Mouse (Mus musculus) spleen, postnatal 14 days (tissue): ENCODE measurements at regions not wholly inside any gene's neighbourhood (a gene's known extent, or its start where the extent isn't known, plus 50 kb on each side); places are given as distances from the start of the nearest gene placed in this dataset.
"Not testable (repeated sequence)": the region's sequence is repeated elsewhere in the genome, so short reads cannot be mapped to it uniquely, and the experiment has no call there.

ENCODE experiments used
- DNase-seq, 2 experiments: peaks; one replicate each; pipeline ENCODE4 v3.0.0; 2021 to 2022; ENCODE audit warnings: low spot score in 2 of 2

DNA sequence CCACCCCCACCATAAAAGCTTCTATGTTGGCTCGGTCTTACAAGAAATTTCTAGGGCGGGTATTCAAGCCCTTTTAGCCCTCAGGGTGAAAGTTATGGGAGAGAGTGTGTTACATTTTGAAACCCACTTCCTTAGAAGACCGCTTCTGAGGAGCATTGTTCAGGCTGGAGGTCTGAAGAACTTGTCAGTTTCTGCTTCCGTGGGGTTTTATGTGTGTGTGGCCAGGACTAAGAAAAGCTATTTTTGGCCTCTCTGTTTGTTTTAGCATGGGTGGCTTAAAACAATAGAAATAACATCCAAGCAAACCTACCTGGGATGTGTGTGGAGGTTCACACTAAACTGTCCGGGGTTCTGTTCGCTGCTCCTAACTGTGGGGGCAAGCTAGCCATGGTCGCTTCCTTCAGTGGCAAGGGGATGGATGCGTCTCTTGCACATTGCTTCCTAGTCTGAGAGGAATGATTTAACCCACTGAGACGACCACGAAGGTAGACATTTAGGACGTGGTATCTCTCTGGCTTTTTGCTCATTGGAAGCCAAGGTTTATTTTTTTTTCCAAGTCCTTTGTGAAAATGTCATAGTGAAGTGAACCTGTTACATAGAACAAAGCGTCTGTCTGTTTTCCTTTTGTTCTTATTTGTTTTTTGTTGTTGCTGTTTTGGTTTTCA is 298.4 kb downstream of the Vrk1 start:
- DNase-seq: no peak

DNA sequence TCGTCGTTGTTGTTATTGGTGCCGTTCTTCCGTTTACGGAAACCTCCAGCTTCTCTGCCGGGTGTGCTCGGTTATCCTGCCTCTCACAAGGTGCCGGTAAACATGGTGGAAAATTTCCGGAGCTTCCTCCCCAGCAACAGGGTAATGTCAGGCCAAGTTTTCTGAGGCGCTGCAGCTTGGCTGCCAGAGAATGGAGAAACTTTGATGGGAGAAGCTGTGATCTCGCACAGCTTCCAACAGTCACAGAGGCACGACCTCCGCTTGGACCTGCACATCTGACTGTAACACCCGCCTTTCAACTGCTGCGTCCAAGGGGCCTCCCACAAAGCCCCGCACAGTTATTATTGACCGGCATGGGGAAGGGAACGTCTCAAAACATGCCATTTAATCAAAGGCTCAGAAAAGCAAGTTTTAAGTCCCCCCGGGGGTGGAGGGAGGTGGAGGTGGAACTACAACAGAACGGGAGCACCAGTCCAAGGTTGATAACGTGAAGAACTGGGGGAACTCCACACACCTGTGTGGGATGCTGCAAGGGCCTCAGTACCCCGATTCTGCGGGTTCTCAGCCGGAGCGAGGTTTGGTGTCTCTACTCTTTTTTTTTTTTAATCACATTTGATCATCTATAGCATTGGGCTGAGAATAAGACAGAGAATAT is 299.1 kb downstream of the Vrk1 start:
- DNase-seq: no peak

DNA sequence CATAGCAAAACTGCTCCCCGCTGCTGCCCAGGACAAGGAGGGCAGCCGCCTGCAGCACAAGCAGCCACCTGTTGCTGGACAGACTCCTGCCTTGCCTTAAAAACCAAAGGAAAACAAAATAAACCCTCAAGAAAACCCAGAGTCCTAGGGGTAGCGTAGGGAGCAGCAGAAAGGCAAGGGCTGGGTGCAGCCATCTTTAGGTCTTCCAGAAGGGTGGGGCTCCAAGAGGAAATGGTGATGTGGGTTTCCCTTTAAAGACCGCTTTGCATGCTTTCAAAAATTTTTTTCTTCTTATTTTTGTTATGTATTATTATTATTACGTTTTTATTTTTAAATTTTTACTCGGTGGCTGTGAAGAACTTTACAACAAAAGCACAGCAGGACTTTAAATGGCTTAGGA is 300.1 kb downstream of the Vrk1 start:
- no peak for DNase-seq

DNA sequence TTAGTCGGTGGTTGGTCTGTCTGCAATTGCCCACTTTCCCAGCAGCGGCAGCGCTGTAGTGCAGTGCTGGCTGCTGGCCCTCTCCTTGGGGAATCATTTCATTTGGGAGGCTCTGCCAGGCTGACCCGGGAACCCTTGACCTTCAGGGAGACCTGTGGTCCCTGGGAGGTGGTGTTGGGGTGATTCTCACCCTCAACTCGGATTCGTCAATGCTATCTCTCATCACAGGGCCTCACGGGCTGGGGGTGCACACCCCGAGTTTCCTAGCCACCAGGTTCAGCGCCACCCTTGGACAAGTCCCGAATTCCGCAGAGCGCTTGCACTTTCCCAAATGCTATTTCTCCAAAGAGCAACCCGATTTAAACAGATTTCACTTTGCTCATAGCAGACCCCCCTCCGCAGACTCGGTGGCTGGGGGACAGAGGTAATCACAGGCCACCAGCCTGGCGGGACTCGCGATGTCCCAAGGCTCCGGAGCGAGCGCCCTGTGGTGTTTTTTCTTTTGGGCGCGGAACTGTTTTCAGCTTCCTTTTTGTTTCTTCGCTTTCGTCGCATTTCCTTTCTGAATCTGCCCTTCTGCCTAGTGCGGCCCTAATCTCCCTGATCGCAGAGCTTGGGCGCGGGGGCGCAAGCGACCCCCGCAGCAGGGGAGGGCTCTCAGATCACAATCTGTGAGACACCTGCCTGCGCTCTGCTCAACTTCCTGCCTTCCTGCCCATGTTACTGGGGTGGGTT is 300.7 kb downstream of the Vrk1 start:
- no peak for DNase-seq

DNA sequence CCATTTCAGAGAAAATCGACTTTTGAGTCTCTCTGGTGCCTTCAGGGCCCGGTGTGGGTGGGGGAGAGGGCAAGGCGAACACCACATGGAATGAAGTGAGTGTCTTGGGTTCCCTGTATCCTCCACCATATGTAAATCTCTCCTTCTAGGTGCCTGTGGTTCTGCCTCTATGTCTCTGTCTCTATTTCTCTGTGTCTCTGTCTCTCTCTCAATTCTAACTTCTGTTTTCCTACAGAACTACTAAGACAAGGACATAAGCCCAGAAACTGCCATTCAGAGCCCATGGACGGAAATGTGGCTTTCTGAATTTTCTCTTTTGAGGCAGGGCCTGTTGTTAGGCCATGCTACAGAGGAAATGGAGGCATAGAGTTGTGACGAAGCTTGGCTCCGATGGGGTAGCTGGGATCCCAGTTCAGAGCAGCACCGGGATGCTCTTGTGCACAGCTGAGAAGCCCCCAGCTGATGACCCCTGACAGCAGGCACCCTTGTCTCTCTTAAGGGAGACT is 301.3 kb downstream of the Vrk1 start:
- no peak for DNase-seq

DNA sequence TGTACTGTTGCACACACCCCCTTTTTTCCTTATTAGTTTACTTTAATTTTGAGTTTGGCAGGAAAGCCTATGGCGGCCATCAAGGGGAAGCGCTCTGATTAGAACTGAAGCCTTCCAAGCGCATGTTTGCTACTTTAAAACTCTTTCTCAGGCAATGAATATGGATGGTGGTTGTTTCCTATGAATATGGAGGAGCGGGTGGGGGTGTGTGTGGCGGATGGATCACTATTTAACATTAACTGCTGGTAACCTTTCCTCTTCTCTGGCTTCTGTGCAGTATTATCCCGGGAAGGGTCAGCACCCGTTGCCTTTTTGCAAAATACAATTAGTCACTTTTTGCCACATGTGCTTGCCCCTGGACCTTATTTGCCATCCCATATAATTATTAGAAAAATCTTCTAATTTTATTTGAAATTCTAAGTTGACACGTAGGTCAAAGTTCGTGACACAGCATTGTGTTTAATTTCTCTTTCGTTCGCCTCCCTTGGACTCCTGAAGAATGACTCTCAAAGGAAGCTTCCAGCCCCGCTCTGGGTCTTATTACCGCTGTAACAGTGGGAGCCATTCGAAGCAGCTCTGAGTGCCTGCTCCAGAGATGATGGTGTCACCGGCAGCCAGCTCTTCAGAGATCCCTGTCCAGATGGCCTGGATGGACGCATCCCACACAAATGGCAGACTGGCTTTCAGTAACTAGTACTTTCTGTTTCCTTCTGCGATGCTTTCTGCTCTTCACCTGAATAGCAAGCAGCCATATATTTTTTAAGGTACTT is 302.0 kb downstream of the Vrk1 start:
- no peak for DNase-seq

DNA sequence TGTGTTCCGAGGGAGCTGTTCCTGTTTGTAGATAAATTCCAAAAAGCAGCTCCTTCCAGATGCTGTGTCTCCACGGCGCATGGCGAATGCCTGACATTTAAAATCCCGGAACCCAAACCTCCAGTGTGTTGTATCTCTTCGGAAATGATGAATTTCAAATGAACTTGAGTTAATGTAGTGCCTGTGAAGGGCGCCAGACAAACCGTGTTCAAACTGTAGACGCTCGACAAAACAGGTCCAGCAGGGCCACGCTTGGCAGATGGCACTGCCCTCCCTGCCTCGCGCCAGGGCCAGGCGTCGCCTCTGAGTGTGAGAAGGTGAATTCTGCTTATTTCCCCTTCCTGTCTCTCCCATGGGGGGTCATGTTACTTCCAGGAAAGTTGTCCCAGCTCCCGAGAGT is 307.7 kb downstream of the Vrk1 start:
- DNase-seq: no peak

DNA sequence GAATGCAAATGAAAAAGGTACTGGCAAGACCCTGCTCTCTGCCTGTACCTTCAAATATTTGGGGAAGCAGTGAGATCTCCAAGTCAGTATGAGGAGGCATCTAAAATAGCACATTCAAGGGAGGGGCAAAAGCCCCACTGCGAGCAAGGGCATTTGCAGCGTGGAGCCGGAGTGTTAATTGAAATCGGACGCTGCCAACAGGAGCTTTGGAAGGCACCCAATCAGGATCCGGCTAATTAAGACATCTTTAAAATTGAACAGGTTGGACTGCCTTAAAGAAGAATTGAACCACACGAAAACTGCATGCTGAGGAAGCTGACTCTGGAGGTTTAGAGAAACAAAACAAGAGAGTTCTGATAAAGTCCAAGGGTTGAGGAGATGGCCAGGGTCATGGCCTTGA is 311.5 kb downstream of the Vrk1 start:
- DNase-seq: no peak

DNA sequence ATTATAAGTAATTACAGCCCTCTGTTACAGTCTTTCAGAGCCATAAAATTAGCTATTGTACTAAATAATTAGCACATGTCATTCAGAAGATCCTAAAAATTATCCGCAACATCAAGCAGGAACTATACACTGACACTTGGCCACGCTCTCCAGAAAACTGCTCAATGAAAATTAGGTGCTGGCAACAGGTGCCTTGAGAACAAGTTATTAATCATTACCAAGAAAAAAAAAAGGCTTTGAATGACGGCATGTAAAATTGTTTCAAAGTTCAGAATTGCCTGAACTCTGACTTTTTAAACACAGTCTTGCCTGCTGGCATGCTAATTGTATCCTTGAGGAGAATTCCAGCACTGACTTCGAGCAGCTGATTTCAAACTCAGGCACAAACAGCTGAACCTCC is 316.6 kb downstream of the Vrk1 start:
- no peak for DNase-seq

DNA sequence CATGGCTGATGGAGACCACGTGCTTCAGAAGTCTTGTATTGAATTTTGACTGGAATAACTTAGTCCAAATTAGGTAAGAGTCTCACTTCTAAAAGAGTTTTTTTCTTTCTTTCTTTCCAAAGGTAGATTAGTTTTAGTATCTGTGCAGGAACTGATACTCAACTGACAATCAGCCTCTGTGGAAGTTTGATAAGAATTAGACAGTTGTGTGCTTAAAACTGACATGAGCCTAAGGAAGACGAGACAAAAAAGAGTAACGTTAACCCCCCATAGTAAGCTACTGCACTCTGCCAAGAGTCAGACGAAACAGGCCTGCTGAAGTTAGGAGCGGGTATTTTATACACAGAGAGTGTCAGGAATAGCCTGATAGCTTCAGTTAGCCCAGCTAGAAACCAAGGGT is 317.3 kb downstream of the Vrk1 start:
- DNase-seq: no peak

DNA sequence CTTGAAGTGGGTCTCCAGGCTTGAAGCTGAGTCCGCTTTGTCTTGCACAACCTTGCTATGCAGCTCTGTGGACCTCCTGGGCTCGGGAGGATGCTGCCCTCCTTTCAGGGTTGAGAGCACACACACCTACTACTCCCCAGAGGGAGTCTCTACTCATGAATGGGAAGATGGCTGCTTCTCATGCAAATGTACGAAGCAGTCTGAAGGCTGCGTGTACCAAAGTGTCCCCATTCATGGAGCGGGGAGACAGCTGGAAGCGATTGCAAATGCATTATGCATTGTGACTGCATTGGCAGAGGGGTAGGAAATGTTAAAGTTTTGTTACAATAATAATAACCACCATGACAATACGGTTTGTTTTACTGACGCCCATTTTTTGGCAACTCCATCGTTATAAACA is 347.8 kb downstream of the Vrk1 start:
- no peak for DNase-seq

DNA sequence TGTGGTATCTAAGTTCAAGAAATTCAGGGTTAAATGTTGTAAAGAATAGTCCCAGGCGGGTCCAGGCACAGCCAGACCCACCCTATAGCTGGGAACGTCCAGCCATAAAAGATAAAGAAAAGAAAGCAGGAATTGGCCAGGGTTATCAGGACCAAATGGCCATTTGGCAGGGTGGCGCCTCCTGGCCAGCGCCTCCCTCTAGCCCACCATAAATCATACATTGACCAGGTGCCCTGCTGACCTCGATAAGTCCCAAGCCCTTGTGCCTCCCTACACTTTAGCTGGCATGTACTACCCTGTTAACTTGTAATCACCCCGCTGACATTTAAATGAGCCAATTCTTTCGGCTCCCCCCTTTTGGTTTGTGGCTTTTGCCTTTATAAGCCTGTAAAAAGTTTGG is 351.6 kb downstream of the Vrk1 start:
- not testable (repeated sequence) for DNase-seq

DNA sequence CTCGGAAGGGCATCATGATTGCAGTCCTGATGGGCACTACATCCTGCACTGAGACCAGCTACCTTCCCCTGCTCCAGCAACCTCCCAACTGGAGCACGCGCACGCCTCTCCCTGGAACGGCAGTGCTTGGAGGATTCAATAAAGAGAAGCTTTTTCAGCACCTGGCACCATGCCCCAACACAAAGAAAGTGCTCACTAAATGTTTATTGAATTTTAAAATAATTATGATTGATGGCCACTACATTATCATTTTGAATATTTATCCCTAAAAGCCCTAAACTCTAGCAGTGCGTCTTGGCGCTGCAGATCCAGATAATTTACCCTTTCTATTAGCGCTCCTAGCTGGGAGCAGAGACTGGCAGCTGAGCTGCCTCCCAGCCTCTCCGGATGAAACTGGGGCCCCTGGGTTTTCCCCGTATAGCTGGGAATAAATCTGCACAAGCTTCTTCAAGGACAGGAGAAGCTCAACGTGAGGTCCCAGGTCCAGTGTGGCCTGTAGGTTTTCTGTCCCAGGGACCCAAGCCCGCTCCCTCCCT is 364.9 kb downstream of the Vrk1 start:
- DNase-seq: no peak

DNA sequence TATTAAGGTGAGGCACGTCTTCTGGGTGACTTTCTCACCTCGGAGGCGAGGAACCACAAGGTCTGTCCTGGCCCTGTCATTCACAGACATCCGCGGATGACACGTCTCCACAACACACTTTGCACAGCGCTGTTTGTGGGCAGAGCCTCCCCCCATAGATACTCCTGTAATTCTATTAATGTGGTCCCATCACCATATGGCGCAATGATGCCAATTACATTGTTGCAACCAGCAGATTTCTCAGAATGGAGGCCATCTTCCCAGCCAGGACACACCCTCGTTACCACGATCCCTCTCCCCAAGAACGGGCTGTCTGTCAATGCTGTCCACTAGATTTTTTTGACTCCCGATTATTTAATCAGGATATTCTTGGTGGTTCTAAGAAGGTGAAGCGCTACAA is 365.9 kb downstream of the Vrk1 start:
- no peak for DNase-seq

DNA sequence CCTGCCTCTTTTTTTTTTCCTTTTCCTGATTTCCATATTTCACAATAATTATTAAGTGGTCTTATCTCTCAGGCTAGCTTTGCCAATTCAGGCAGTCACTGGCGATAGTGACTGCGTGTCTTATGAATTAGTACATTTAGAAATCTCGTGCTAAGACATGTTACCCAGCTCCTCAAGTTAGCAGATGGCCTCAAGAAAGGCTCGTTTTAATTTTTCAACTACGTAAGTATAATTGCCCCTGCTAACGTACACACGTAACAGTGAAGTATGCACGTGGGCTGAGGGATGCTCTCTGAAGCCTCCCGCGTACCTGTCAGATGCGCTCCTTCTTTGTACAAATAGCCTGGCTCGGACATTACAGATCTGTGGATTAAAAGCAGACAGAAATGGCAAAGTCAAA is 366.8 kb downstream of the Vrk1 start:
- no peak for DNase-seq

DNA sequence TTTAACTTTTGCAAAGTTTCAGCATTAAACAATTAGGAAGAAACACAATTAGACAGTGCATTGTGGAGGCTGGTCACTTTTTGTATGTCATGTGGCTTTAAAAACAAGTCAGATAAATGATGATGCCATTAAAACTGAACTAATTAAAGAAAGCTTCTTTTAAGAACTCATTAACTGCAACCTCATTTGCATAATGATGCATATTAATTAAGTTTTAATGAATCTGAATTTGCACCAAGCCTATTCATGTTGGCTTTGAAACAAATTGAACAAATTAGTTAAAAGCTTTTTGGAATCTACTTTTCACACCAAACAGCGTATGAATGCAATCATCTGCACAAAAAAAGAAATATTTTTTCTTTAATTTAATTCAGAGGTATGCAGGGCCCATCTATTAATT is 367.3 kb downstream of the Vrk1 start:
- no peak for DNase-seq

DNA sequence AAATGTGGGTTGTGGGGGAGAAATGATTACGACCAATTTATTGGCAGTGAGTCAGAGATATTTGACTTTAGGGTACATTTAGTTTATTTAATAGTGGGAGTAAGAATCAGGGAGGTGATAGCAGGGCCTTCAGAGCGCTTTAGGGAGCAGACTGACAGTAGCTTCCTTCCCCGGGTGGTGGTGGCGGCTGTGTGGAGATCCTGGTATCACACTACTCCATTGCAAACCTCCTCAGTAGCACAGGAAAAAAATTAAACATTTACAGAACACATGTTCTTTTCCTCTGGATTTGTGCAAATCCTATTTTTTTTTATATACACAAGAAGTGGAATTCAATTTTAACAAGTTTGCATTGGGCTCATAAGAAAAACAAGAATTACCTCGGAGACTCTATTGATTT is 367.7 kb downstream of the Vrk1 start:
- DNase-seq: no peak

DNA sequence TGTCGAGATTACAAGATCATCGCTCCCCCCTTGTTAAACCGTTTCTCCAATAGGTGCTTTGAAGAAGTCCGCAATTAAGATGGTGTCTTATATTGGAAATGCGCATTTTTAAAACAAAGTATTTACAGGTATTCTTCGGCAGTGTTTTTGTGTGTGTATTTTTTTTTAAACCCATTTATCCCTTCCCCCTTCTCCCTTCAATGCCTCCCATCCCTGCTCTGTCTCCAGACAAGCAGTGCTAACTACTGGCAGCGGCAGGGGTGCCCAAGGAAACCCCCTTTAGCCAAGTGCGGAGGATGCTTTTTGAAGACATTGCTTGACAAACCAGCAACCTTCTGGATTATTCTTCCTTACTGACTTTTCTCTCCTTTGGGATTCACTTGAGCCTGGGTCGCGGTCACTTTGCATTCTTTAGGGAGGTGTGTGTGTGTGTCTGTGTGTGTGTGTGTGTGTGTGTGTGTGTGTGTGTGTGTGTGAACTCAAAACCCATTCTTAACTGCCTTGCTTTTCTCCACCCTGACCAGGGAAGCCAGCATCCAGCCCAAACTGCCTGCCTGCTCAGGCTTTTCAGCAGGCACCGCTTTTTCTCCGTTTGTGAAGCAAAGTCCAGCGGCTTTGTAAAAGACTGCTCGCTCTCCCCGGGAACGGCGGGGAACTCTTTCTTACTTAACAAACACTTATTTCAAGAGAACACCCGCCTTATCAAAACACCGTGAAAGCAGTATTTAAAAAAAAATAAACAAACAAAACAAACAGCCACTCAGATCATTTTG is 368.5 kb downstream of the Vrk1 start:
- no peak for DNase-seq

DNA sequence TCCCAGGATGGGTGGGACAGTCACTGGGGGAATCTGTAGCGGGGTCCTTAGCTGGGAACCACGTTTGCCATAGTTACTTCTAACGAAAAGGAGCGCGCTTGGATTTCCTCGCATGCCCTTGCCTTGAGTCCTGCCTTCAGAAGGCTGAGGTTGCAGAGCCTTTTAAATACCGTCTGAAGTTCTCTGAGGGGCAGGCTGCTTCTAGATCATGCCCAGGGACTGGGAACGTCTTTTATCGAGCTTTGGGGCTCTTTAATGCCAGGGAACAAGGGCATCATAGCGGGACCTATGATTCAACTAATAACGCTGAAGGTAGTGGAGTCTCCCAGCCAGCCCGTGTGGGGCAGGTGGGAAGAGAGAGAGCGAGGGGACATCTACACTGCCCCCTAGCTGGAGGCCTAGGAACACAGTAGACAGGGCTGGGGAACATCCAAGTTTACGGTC is 369.1 kb downstream of the Vrk1 start:
- DNase-seq: no peak

DNA sequence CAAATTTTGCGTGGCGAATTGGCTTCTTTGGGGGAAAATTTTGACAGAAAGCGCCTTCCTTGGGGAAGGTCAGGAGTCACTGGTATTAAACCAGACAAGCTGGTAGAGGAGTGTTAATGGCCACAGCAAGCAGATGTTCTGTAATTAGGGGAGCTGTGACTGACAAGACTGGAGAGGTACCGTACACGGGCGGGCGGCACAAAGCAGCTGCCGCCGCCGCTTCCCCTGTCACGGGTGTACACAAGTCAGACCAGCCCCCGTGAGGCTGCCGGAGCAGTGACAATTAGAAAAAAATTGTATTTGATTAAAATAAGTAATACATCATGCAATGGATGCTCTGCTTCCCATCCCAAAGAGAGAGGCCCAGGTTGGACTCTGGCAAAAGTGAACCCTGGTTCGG is 369.8 kb downstream of the Vrk1 start:
- DNase-seq: no peak

DNA sequence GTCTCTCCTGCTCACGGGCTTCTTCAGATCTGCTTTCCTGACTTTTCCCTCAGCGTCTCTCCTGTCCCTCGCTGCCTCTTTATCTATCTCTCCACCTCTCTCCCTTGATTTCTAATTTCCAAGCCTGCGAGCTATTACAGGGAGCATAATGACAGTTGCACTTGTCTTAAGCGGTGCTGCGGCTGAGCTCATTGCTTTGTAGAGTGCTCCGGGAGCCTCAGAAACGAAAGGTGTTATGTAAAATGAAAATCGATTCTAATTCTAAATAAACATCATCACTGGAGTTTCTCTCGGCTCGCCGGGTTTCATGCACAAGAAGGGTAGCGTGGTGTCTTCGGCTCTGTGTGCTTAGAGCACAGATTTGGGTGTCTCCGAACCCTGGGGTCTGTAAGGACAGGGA is 371.8 kb downstream of the Vrk1 start:
- DNase-seq: no peak
